Mouse (Mus musculus) CH12.LX (cell line): Measurements from ENCODE around the gene Klhl23. TPM values are rescaled to one million over a fixed set of nuclear protein-coding genes. Genes with fewer than 3 reads are reported as not detected.

Experiments
- DNase-seq: peaks from one replicate; pipeline ENCODE4 v3.0.0-alpha.2; 2013; ENCODE audit errors: extremely low read depth
- H3K27ac ChIP-seq: 2 replicates; pipeline ENCODE4 v1.5.1; 2012; ENCODE audit warnings: low read depth, mild to moderate bottlenecking, control low read depth, moderate library complexity; ENCODE audit not compliant: insufficient read depth
- H3K27me3 ChIP-seq: replicated peaks from 2 replicates; pipeline ENCODE3; 2012; ENCODE audit warnings: inconsistent platforms
- H3K36me3 ChIP-seq, 2 experiments: replicated peaks in 1 of 2; 2 replicates each; pipeline versions ENCODE3 to v1.6.1; 2012; ENCODE audit warnings: inconsistent platforms in 1 of 2, low read length in 1 of 2, mild to moderate bottlenecking in 1 of 2, mixed read lengths in 1 of 2, moderate library complexity in 1 of 2; ENCODE audit not compliant: control insufficient read depth in 1 of 2, insufficient read depth in 1 of 2
- H3K4me1 ChIP-seq, 2 experiments: 2 replicates each; pipeline ENCODE4 v1.6.1; 2012; ENCODE audit warnings: inconsistent platforms in 1 of 2, moderate library complexity in 1 of 2; ENCODE audit not compliant: insufficient read depth in 2 of 2, control insufficient read depth in 1 of 2
- H3K4me2 ChIP-seq: 2 replicates; pipeline ENCODE4 v1.6.1; 2012; ENCODE audit warnings: low read depth, mild to moderate bottlenecking, control low read depth; ENCODE audit not compliant: poor library complexity, insufficient read depth, severe bottlenecking
- H3K4me3 ChIP-seq, 3 experiments: fragments of 150-350 bp in 1 of 3; sonication (generic) in 1 of 3; replicated peaks in 1 of 3; 2 replicates each; pipeline versions ENCODE3 to v1.5.1; 2011 to 2012; ENCODE audit warnings: low read depth in 2 of 3, low read length in 2 of 3, mild to moderate bottlenecking in 2 of 3, moderate library complexity in 2 of 3, control low read depth in 1 of 3, improper control_type of control experiment in 1 of 3, inconsistent platforms in 1 of 3, mixed read lengths in 1 of 3; ENCODE audit not compliant: poor library complexity in 1 of 3
- H3K79me2 ChIP-seq: replicated peaks from 2 replicates; pipeline ENCODE4 v1.6.1; 2012; ENCODE audit warnings: mild to moderate bottlenecking, moderate library complexity; ENCODE audit not compliant: control insufficient read depth, poor library complexity, insufficient read depth, severe bottlenecking; ENCODE audit errors: extremely low read depth
- H3K9ac ChIP-seq: 2 replicates; pipeline ENCODE4 v1.6.1; 2012; ENCODE audit warnings: low read depth, mild to moderate bottlenecking, control low read depth, moderate library complexity; ENCODE audit not compliant: insufficient read depth
- H3K9me3 ChIP-seq: replicated peaks from 2 replicates; pipeline ENCODE3; 2012; ENCODE audit warnings: low read length, inconsistent platforms, mixed read lengths
- CTCF ChIP-seq, 2 experiments: IDR thresholded peaks in 1 of 2; conservative IDR thresholded peaks in 1 of 2; 2 replicates each; pipeline ENCODE4 v1.5.1; 2011 to 2012; ENCODE audit warnings: low read depth in 2 of 2, low read length in 2 of 2, improper control_type of control experiment in 1 of 2, inconsistent platforms in 1 of 2, mild to moderate bottlenecking in 1 of 2, moderate library complexity in 1 of 2
- E2F4 ChIP-seq: IDR thresholded peaks from 2 replicates; pipeline ENCODE4 v1.6.1; 2011; ENCODE audit warnings: low read depth, low read length, improper control_type of control experiment; ENCODE audit not compliant: insufficient replicate concordance
- EP300 ChIP-seq: IDR thresholded peaks from 2 replicates; pipeline ENCODE4 v1.6.1; 2011; ENCODE audit warnings: low read length, improper control_type of control experiment
- ETS1 ChIP-seq: conservative IDR thresholded peaks from 2 replicates; pipeline ENCODE4 v1.6.1; 2012; ENCODE audit warnings: low read depth, mild to moderate bottlenecking, inconsistent platforms, low read length, improper control_type of control experiment, moderate library complexity
- HCFC1 ChIP-seq: IDR thresholded peaks from 2 replicates; pipeline ENCODE4 v1.6.1; 2012; ENCODE audit warnings: low read depth, mild to moderate bottlenecking, inconsistent platforms, low read length, improper control_type of control experiment
- JUND ChIP-seq: conservative IDR thresholded peaks from 2 replicates; pipeline ENCODE4 v1.6.1; 2011; ENCODE audit warnings: low read depth, low read length, improper control_type of control experiment
- KAT2A ChIP-seq: IDR thresholded peaks from 2 replicates; pipeline ENCODE4 v1.6.1; 2012; ENCODE audit warnings: low read length, improper control_type of control experiment, inconsistent platforms; ENCODE audit not compliant: insufficient replicate concordance
- MAX ChIP-seq: IDR thresholded peaks from 2 replicates; pipeline ENCODE4 v1.6.1; 2011; ENCODE audit warnings: low read length, improper control_type of control experiment
- MXI1 ChIP-seq: IDR thresholded peaks from 2 replicates; pipeline ENCODE4 v1.6.1; 2011; ENCODE audit warnings: mild to moderate bottlenecking, low read depth, low read length, improper control_type of control experiment
- MYC ChIP-seq: IDR thresholded peaks from 2 replicates; pipeline ENCODE4 v1.6.1; 2011; ENCODE audit warnings: low read depth, mild to moderate bottlenecking, improper control_type of control experiment, low read length
- RAD21 ChIP-seq: IDR thresholded peaks from 2 replicates; pipeline ENCODE4 v1.6.1; 2011; ENCODE audit warnings: low read depth, mild to moderate bottlenecking, low read length, improper control_type of control experiment, moderate library complexity
- SMC3 ChIP-seq: IDR thresholded peaks from 2 replicates; pipeline ENCODE4 v1.6.1; 2011; ENCODE audit warnings: low read depth, low read length, improper control_type of control experiment
- TCF12 ChIP-seq: IDR thresholded peaks from 2 replicates; pipeline ENCODE4 v1.6.1; 2014; ENCODE audit warnings: low read depth, mild to moderate bottlenecking, inconsistent platforms, low read length, improper control_type of control experiment
- USF1 ChIP-seq: IDR thresholded peaks from 2 replicates; pipeline ENCODE4 v1.6.1; 2014; ENCODE audit warnings: low read depth, mild to moderate bottlenecking, inconsistent platforms, low read length, improper control_type of control experiment
- ZKSCAN1 ChIP-seq: IDR thresholded peaks from 2 replicates; pipeline ENCODE4 v1.6.1; 2012; ENCODE audit warnings: low read depth, inconsistent platforms, low read length, improper control_type of control experiment, borderline replicate concordance
- ZNF384 ChIP-seq: IDR thresholded peaks from 2 replicates; pipeline ENCODE4 v1.6.1; 2012; ENCODE audit warnings: low read depth, low read length, improper control_type of control experiment, inconsistent platforms
- dilution Hi-C: fragments of 300-500 bp; cut with MboI; formaldehyde crosslinking; loops from 2 replicates; pipeline ENCODE4 v1.14.3; 2020; ENCODE audit warnings: low sequenced_read_pairs; ENCODE audit not compliant: extremely low pct_unique_long_range_greater_than_20kb, extremely low pct_ligation_motif_present
- in situ Hi-C: fragments of 300-500 bp; cut with MboI; formaldehyde crosslinking; loops from 3 replicates; pipeline ENCODE4 v1.14.3; 2019; ENCODE audit warnings: low sequenced_read_pairs, low pct_ligation_motif_present, low pct_unique_long_range_greater_than_20kb, mixed read lengths
- polyA plus RNA-seq: library from polyadenylated mRNA; unstranded; fragments of >175 nt; gene quantifications from 2 replicates; pipeline ENCODE4 v1.2.1, GENCODE M21; 2012; ENCODE audit warnings: low read depth; ENCODE audit not compliant: insufficient read length
- total RNA-seq, 2 experiments: library from RNA; depleted of rRNA; stranded (reverse); fragments of 300-350 nt in 1 of 2; fragments of >200 nt in 1 of 2; gene quantifications; 2 replicates each; pipeline ENCODE4 v1.2.3; 2012 to 2014

The Klhl23 gene
- total and polyA plus RNA-seq, 3 experiments = 0.05 to 0.34 (median 0.09) TPM

- H3K36me3 ChIP-seq = no peaks in the 10 kb centered on the region
- TF ChIP-seq ZNF384 (peak; percentile 16; the same call in 1 of the 2 replicates), RAD21 (no peak)
- in situ Hi-C loops = no loop called here
- H3K4me2 ChIP-seq = no peak overlapping the region
- H3K4me1 ChIP-seq = 0 out of 4 replicates have a peak, but pooled peaks cover 0 to 3% of the 10 kb centered on the region in 2 experiments
- H3K27me3 ChIP-seq = no peaks in the 10 kb centered on the region
- dilution Hi-C loops = no loop called here
- no peak overlapping the region for H3K4me3 ChIP-seq
- no peak overlapping the region for H3K9ac ChIP-seq
- no peak for DNase-seq
- no peaks in the 10 kb centered on the region for H3K9me3 ChIP-seq
- H3K79me2 ChIP-seq = no peaks in the 10 kb centered on the region
- no peak overlapping the region; the same call in 1 of the 2 replicates for H3K27ac ChIP-seq
Observed at GRCm38 (mm10) chr2:69837244-69837967, 15.7 kb downstream of the Klhl23 start.

- dilution Hi-C loops = no loop called here
- no peaks in the 10 kb centered on the region for H3K36me3 ChIP-seq
- H3K4me1 ChIP-seq = no peaks in the 10 kb centered on the region
- no peaks in the 10 kb centered on the region for H3K79me2 ChIP-seq
- H3K27me3 ChIP-seq = no peaks in the 10 kb centered on the region
- no peaks in the 10 kb centered on the region for H3K9me3 ChIP-seq
- DNase-seq = no peak
- in situ Hi-C loops = no loop called here
- H3K9ac ChIP-seq = no peak overlapping the region
- no peak overlapping the region for H3K27ac ChIP-seq
- TF ChIP-seq CTCF (conservative IDR thresholded peaks at IDR 0.05 in 1 of 2, IDR thresholded peaks at IDR 0.05 in 1 of 2; ENCODE audit: low read depth in 2 of 2, low read length in 2 of 2) (peak in 1 of 2 experiments; percentile 13; a peak in 1 of 4 replicates), TCF12 (no peak)
- H3K4me3 ChIP-seq = no peak overlapping the region
- H3K4me2 ChIP-seq = no peak overlapping the region
Observed at GRCm38 (mm10) chr2:69837996-69838395, 16.3 kb downstream of the Klhl23 start.

GRCm38 (mm10) chr2:69838707-69839106 lies 17.0 kb downstream of the Klhl23 start:
- no peak overlapping the region for H3K27ac ChIP-seq
- dilution Hi-C loops = no loop called here
- TF ChIP-seq ETS1 (no peak), KAT2A (no peak), EP300 (no peak), SMC3 (no peak), HCFC1 (no peak), ZKSCAN1 (no peak), E2F4 (no peak), JUND (no peak), USF1 (no peak), MAX (no peak), MXI1 (no peak), MYC (no peak)
- TF ChIP-seq, all 38 proteins: peak for 0
- H3K4me1 ChIP-seq = no peaks in the 10 kb centered on the region
- H3K79me2 ChIP-seq = no peaks in the 10 kb centered on the region
- H3K4me2 ChIP-seq = no peak overlapping the region
- in situ Hi-C loops = no loop called here
- no peak overlapping the region for H3K9ac ChIP-seq
- H3K9me3 ChIP-seq = no peaks in the 10 kb centered on the region
- H3K27me3 ChIP-seq = no peaks in the 10 kb centered on the region
- no peak overlapping the region for H3K4me3 ChIP-seq
- H3K36me3 ChIP-seq = no peaks in the 10 kb centered on the region
- no peak for DNase-seq
